Mouse (Mus musculus): ENCODE measurements around the gene Vmn2r16. TPM values are rescaled to one million over a fixed set of nuclear protein-coding genes. Genes with fewer than 3 reads are reported as not detected.

The Vmn2r16 gene
- not detected for polyA plus RNA-seq (2014; fragmentation: Illumina TruSeq; extraction: RNeasy Lipid Tissue Mini Kit (QIAGEN cat#74804); ENCODE audit: insufficient read depth, low read depth, low replicate concordance)

DNA sequence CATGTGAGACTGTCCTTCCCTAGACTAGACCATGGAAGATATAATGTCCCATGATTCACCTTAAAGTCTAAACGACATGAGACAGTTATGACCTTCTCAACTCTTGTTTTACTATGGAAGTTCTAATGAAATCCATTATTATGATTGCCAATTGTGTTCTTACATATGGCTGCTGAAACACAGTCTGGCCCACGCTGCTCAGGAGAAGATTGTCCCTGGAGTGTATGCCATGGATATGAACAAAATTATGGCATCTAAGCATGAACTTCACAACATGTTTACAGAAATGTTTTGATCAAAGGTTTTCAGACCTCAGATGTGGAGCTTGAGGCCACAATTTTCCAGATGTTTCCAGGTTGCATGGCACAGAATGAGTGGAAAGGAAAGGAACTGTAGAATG is at the start of gene Vmn2r16:
Gene Vmn2r16, plus strand, starts transcription at position 301 of the 400 bp plus-strand sequence.

DNA sequence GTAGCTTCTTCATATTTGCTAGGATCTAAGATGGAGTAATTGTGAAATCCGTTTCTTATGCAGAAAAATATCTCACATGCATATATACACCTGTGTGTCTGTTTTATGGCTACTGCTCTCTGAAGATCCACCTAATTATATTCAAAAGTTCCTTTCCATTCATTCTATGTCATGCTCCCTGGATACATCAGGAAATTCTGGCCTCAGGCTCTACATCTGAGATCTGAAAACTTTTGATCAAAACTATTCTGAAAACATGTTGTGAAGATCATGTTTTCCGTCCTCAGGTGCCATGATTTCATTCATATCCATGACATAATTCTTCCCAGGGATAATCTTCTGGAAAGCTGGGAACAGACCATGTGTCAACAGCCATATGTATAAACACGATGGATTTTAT is 32.4 kb upstream of the Vmn2r16 start, which contains the start of gene Vmn2r15:
Gene Vmn2r15, minus strand, starts transcription at position 101 of the 400 bp plus-strand sequence.

DNA sequence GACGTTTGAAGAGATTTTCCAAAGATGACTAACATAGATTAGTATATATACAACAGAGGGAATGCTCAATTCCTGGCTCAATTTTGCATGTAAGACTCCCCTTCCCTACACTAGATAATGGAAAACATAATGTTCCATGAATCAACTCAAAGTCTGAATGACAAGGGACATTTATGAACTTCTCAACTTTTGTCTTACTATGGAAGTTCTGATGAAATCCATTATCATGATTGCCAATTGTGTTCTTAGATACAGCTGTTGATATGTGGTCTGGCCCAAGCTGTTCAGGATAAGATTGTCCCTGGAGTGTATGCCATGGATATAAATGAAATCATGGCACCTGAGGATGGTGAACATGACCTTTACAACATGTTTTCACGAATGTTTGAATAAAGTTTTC is 89.4 kb downstream of the Vmn2r16 start, which contains the start of gene Vmn2r17:
Gene Vmn2r17, plus strand, starts transcription at position 301 of the 400 bp plus-strand sequence.

Other genes with a start within 250 kb of the Vmn2r16 start
- gene Vmn2r12, start 232.2 kb upstream of the Vmn2r16 start, polyA plus RNA-seq (2014; fragmentation: Illumina TruSeq; extraction: RNeasy Lipid Tissue Mini Kit (QIAGEN cat#74804); ENCODE audit: insufficient read depth, low read depth, low replicate concordance) = not detected
- gene Vmn2r13, start 138.0 kb upstream of the Vmn2r16 start, polyA plus RNA-seq (2014; fragmentation: Illumina TruSeq; extraction: RNeasy Lipid Tissue Mini Kit (QIAGEN cat#74804); ENCODE audit: insufficient read depth, low read depth, low replicate concordance) = not detected
- gene Vmn2r14, start 105.5 kb upstream of the Vmn2r16 start, polyA plus RNA-seq (2014; fragmentation: Illumina TruSeq; extraction: RNeasy Lipid Tissue Mini Kit (QIAGEN cat#74804); ENCODE audit: insufficient read depth, low read depth, low replicate concordance) = not detected
- not detected for gene Vmn2r15, start 32.5 kb upstream of the Vmn2r16 start, polyA plus RNA-seq (2014; fragmentation: Illumina TruSeq; extraction: RNeasy Lipid Tissue Mini Kit (QIAGEN cat#74804); ENCODE audit: insufficient read depth, low read depth, low replicate concordance)
- not detected for gene Vmn2r17, start 89.5 kb downstream of the Vmn2r16 start, polyA plus RNA-seq (2014; fragmentation: Illumina TruSeq; extraction: RNeasy Lipid Tissue Mini Kit (QIAGEN cat#74804); ENCODE audit: insufficient read depth, low read depth, low replicate concordance)
- gene Crlf2, start 228.8 kb downstream of the Vmn2r16 start, polyA plus RNA-seq (2014; fragmentation: Illumina TruSeq; extraction: RNeasy Lipid Tissue Mini Kit (QIAGEN cat#74804); ENCODE audit: insufficient read depth, low read depth, low replicate concordance) = 15.9 TPM

Data from lung, adult 10 weeks (tissue).